Mouse (Mus musculus) lung, postnatal 0 days (tissue): Measurements from ENCODE around the gene Dolk.

Experiments
- CTCF ChIP-seq: IDR thresholded peaks from 2 replicates; pipeline ENCODE4 v1.5.1; 2016; ENCODE audit warnings: antibody characterized with exemption, mild to moderate bottlenecking
- EP300 ChIP-seq: IDR thresholded peaks from 2 replicates; pipeline ENCODE4 v1.6.1; 2016; ENCODE audit warnings: antibody characterized with exemption, mild to moderate bottlenecking, control low read depth

DNA sequence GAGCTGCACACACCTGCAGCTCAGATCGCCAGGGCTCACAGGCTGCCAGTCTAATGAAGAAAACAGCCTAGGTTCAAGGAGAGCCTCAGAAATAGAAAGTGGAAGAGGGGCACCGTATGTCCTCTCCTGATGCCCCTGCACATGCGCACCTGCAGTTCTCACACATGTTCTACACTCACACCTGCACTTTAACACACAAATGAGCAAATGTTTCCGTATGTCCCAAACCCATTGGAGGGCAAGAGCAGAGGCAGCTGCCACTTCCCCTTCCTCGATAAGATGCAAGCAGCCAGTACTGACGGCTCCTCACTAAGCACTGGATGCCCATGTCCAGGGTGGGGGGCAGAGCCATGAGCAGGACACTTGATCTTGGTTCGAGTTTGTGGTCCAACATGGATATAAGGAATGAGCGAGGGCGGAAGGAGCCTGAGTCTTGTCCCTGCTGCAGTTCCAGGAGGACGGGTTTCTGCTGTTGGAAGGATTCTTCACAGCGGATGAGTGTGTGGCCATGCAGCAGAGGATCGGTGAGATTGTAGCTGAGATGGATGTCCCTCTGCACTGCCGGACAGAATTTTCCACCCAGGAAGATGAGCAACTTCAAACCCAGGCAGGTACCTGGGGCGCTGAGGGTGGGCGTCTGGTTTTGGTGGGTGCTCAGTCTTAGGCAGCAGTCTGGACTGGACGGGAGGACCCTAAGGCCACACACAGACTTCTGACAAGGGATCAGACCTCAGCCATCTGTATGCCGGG is 16.7 kb downstream of the Dolk start:
- TF ChIP-seq CTCF (no peak), EP300 (no peak)
